Mouse (Mus musculus) forebrain, embryonic 11.5 days (tissue): ENCODE data around the gene Vwce. TPM values are rescaled to one million over a fixed set of nuclear protein-coding genes. Genes with fewer than 3 reads are reported as not detected.

Source experiments
- ATAC-seq: fragments of 200-750 bp; cut with Nextera tagmentation; replicated peaks from 2 replicates; pipeline ENCODE4 v1.8.0; 2017; ENCODE audit warnings: moderate TSS enrichment; ENCODE audit not compliant: low FRiP score
- DNase-seq: peaks from one replicate; pipeline ENCODE4 v3.0.0-alpha.2; 2017; ENCODE audit warnings: low spot score
- H3K27ac ChIP-seq: fragments of 300-500 bp; sonication (generic); 2 replicates; pipeline ENCODE4 v1.5.1; 2014; ENCODE audit warnings: low read depth, low read length
- H3K27me3 ChIP-seq: fragments of 300-500 bp; sonication (generic); 2 replicates; pipeline ENCODE4 v1.6.1; 2014; ENCODE audit warnings: mild to moderate bottlenecking, low read length, mixed read lengths; ENCODE audit not compliant: control insufficient read depth, insufficient read depth
- H3K36me3 ChIP-seq: fragments of 300-500 bp; sonication (generic); 2 replicates; pipeline ENCODE4 v1.6.1; 2014; ENCODE audit warnings: mild to moderate bottlenecking, low read length, moderate library complexity, mixed read lengths; ENCODE audit not compliant: control insufficient read depth, insufficient read depth
- H3K4me1 ChIP-seq: fragments of 300-500 bp; sonication (generic); replicated peaks from 2 replicates; pipeline ENCODE4 v1.6.1; 2014; ENCODE audit warnings: low read length, mixed read lengths; ENCODE audit not compliant: control insufficient read depth, insufficient read depth
- H3K4me2 ChIP-seq: fragments of 300-500 bp; sonication (generic); 2 replicates; pipeline ENCODE4 v1.6.1; 2014; ENCODE audit warnings: low read depth, mild to moderate bottlenecking, low read length, moderate library complexity, mixed read lengths; ENCODE audit not compliant: severe bottlenecking
- H3K4me3 ChIP-seq: fragments of 300-500 bp; sonication (generic); 2 replicates; pipeline ENCODE4 v1.5.1; 2014; ENCODE audit warnings: low read depth, low read length
- H3K9ac ChIP-seq: fragments of 300-500 bp; sonication (generic); 2 replicates; pipeline ENCODE4 v1.6.1; 2014; ENCODE audit warnings: low read length
- H3K9me3 ChIP-seq: fragments of 300-500 bp; sonication (generic); 2 replicates; pipeline ENCODE4 v1.6.1; 2016; ENCODE audit warnings: low read length, mixed read lengths; ENCODE audit not compliant: control insufficient read depth
- WGBS: fragments of 180-500 bp; shearing (Covaris S2); extraction: QIAGEN DNeasy Blood & Tissue Kit; methylation state at CpG from one replicate; pipeline ENCODE4 v1.1.7; 2014; 5-methylcytosine and 5-hydroxymethylcytosine counted together
- polyA plus RNA-seq: library from polyadenylated mRNA; unstranded; fragments of >200 nt; fragmentation: Nextera tagmentation; extraction: Ambion mirVana; gene quantifications from 2 replicates; pipeline ENCODE4 v1.2.1, GENCODE M21; 2014

Gene Vwce
- polyA plus RNA-seq, 1 experiment from 2014 or later: 0.47 TPM

DNA sequence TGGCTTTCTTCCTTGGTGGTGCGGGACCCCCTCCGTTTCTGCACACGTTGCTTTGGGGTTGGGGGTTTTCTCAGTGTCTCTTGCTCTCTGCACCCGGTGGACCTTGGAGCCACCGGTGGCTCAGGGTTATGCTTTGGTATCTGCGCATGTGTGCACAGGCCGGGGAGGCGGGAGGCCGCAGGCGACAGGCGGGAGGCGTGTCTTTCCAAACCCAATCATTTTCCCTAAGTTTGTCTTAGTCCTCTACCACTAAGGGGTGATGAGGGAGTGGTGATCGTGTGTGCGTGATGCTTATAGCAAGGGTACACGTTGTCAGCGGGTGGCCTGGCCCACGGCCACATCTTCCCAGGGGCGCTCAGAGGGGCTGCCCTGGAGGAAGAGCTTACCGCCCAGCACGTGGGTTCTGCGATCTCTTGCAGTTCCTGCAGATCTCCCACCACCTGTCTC is 882 bp downstream of the Vwce start:
- no peak overlapping the region for H3K27ac ChIP-seq

DNA sequence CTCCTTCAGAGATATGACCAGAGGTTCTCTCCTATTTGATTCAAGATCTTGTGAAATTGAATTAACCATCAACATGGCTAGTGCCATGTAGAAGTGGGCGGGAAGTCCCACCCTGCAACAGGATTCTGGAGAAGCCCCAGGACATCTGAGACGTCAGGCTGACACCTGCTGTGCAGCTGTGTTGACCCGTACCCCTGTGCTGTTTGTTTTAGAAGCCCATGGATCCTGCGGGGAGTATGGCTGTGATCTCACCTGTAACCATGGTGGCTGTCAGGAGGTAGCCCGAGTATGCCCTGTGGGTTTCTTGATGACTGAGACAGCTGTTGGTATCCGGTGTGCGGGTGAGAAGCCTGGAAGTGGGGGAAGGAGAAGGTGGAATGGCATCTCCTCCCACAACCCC is 3.8 kb downstream of the Vwce start:
- Histone ChIP-seq H3K36me3 (no peaks in the 10 kb centered on the region), H3K9me3 (no peaks in the 10 kb centered on the region), H3K4me3 (no peak overlapping the region), H3K27me3 (no peaks in the 10 kb centered on the region), H3K4me1 (peaks cover 4% of the 10 kb centered on the region; the same call in 1 of the 2 replicates), H3K27ac (no peak overlapping the region), H3K4me2 (no peak overlapping the region), H3K9ac (no peak overlapping the region)
- ATAC-seq (no peak), DNase-seq (no peak)
- 72% methylated on average over 7 of the region's 7 CpGs for WGBS

More for the DNA sequence above, 882 bp downstream of the Vwce start:
- peaks cover under 1% of the 10 kb centered on the region; the same call in 1 of the 2 replicates for H3K36me3 ChIP-seq
- H3K4me3 ChIP-seq: peak overlapping the region; percentile 34
- DNase-seq (peak; percentile 78), ATAC-seq (peak; percentile 81)
- peaks cover 4% of the 10 kb centered on the region; the same call in 1 of the 2 replicates for H3K4me1 ChIP-seq
- H3K4me2 ChIP-seq: peak overlapping the region; percentile 89
- peak overlapping the region; percentile 60 for H3K9ac ChIP-seq
- 2% methylated on average over 21 of the region's 21 CpGs for WGBS
- no peaks in the 10 kb centered on the region for H3K9me3 ChIP-seq
- H3K27me3 ChIP-seq: no peaks in the 10 kb centered on the region

DNA sequence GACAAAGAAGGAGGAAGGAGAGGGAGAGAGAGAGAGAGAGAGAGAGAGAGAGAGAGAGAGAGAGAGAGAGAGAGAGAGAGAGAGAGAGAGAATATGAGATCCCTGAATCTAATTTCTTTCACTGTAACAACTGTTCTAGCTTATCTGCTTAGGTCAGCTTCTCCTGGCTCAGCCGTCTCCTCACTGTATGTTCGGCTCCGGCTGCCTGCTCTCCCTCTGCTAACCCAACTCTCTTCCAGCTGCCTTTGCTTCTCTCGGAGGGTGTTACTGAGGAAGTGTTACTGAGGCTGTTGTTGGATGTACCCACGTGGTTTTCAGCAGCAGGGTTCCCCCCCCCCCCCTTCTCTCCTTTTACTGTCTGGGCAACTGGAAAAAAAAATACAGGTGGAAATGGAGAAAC is 6.1 kb downstream of the Vwce start:
- Histone ChIP-seq H3K4me1 (no peaks in the 10 kb centered on the region), H3K27ac (no peak overlapping the region), H3K27me3 (no peaks in the 10 kb centered on the region), H3K36me3 (no peaks in the 10 kb centered on the region), H3K9me3 (no peaks in the 10 kb centered on the region), H3K9ac (no peak overlapping the region), H3K4me2 (no peak overlapping the region), H3K4me3 (no peak overlapping the region)
- ATAC-seq (no peak), DNase-seq (no peak)
- WGBS: 30% methylated on average over 5 of the region's 5 CpGs

DNA sequence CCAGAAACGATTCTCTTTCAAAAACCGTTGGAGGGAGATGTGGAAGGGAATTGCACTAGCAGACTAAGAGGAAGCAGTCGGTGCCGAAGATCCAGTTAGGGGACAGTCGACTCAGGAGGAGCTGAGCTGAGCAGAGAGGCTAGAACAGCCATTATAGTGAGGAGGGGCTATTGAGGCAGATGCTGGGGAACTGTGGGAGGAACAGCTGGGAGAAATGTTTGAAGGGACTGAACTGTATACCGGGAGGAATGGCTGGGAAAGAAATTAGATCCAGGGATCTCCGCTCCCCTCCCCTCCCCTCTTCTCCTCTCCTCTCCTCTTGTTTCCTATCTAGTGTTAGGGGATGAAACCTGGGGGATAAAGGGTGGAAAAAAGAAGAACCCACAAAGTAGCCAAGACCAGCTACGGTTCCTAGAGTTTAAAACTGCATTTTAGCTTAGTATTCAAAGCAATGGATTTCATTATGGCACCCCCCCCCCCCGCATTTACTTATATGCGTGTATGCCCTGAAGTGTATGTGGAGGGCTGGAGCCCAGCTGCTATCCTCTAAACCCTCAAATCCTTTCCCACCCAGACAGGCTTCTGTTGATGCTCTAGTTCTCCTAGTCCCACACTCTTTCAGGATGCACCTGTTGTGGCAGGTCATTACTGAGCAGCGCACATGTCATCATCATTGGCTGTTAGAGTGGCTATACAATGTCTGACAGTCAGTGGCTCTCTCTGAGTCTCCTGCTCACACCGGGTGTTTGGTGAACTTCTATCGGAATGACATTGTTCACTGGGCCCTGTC is 6.8 kb downstream of the Vwce start:
- H3K9me3 ChIP-seq: no peaks in the 10 kb centered on the region
- no peak overlapping the region for H3K27ac ChIP-seq
- H3K27me3 ChIP-seq: no peaks in the 10 kb centered on the region
- no peaks in the 10 kb centered on the region for H3K4me1 ChIP-seq
- 51% methylated on average over 13 of the region's 13 CpGs for WGBS
- no peak overlapping the region for H3K4me3 ChIP-seq
- DNase-seq: peak; percentile 45
- no peak for ATAC-seq
- no peaks in the 10 kb centered on the region for H3K36me3 ChIP-seq
- H3K9ac ChIP-seq: no peak overlapping the region
- no peak overlapping the region for H3K4me2 ChIP-seq

DNA sequence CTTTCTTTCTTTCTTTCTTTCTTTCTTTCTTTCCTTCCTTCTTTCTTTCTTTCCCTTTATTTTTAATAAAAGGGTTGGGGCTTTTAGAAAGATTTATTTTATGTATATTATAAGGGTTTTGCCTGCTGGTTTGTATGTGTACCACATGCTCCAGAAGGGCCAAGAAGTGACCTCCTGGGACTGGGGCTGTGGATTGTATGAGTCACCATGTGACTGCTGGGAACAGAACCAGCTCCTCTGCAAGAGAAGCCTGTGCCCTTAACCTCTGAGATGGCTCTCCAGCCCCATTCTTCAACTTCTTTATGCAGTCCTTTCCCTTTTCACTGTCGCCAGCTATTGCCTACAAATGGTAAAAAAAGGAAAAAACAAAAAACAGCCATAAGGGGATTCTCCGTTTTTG is 11.6 kb downstream of the Vwce start:
- Histone ChIP-seq H3K9me3 (no peaks in the 10 kb centered on the region), H3K27ac (no peak overlapping the region), H3K36me3 (no peaks in the 10 kb centered on the region), H3K4me1 (no peaks in the 10 kb centered on the region), H3K4me3 (no peak overlapping the region), H3K27me3 (no peaks in the 10 kb centered on the region), H3K9ac (no peak overlapping the region), H3K4me2 (no peak overlapping the region)
- no peak for ATAC-seq
- WGBS: 95% methylated on average over 2 of the region's 2 CpGs
- no peak for DNase-seq

DNA sequence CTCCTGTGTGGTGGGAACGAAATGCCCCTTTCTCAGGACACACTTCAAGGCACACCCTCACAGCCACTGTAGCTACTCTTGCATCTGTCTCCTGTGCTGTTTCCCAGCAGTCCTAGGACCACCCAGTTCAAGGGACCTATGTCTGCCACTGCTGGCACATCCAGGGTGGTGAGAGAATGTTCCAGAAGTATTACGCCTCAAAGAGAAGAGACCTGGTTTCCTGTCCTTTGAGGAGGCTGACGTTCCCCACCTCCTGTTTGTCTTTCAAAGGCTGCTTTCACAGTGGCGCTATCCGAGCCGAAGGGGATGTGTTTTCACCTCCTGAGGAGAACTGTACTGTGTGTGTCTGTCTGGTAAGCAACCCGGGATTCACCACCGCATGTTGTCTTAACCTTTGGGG is 14.1 kb downstream of the Vwce start:
- H3K27me3 ChIP-seq: no peaks in the 10 kb centered on the region
- no peak overlapping the region for H3K9ac ChIP-seq
- H3K9me3 ChIP-seq: no peaks in the 10 kb centered on the region
- 86% methylated on average over 8 of the region's 8 CpGs for WGBS
- H3K27ac ChIP-seq: no peak overlapping the region
- DNase-seq (no peak), ATAC-seq (no peak)
- no peaks in the 10 kb centered on the region for H3K36me3 ChIP-seq
- H3K4me1 ChIP-seq: no peaks in the 10 kb centered on the region
- H3K4me2 ChIP-seq: no peak overlapping the region
- no peak overlapping the region for H3K4me3 ChIP-seq

DNA sequence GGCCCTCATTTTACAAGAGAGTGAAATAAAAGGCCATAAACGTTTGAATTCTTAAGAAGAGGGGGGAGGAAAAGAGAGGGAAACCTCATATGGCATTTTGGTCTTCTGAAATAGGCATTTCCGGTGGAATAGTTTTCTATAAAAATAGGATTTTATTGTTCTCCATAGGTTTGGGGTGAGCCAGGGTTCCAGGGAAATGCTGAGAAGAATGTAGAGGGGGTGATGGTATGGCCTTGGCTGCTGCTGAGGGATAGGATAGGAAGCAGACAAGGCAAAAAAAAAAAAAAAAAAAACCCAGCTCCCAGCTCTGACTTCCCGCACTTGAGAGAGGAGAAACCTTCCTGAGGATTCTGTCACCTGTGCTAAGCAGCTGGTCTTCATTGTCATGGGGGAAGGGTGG is 22.0 kb downstream of the Vwce start:
- ATAC-seq (no peak), DNase-seq (no peak)
- Histone ChIP-seq H3K9ac (no peak overlapping the region), H3K4me2 (no peak overlapping the region), H3K27me3 (no peaks in the 10 kb centered on the region), H3K36me3 (no peaks in the 10 kb centered on the region), H3K9me3 (no peaks in the 10 kb centered on the region), H3K4me3 (no peak overlapping the region), H3K27ac (no peak overlapping the region), H3K4me1 (no peaks in the 10 kb centered on the region)
- 65% methylated on average over 3 of the region's 3 CpGs for WGBS

DNA sequence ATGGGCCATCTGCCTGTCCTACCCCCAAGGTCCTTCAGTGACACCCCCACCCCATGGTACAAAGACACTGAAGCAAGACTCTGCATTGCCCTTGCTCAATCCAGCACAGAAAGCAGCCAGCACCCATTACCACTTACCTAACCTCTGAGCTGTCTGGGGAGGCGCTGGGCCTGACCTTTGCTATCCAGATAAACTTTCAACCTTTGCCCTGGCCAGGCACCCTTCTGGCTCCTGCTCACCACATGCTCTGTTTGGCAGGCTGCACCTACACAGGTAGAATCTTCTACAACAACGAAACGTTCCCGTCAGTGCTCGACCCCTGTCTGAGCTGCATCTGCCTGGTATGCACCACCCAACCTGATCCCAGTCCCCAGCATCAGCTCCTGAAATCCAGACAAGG is 23.7 kb downstream of the Vwce start:
- Histone ChIP-seq H3K4me1 (no peaks in the 10 kb centered on the region), H3K27me3 (no peaks in the 10 kb centered on the region), H3K36me3 (no peaks in the 10 kb centered on the region), H3K27ac (no peak overlapping the region), H3K4me3 (no peak overlapping the region), H3K4me2 (no peak overlapping the region), H3K9ac (no peak overlapping the region), H3K9me3 (no peaks in the 10 kb centered on the region)
- 92% methylated on average over 5 of the region's 5 CpGs for WGBS
- no peak for ATAC-seq
- DNase-seq: no peak

DNA sequence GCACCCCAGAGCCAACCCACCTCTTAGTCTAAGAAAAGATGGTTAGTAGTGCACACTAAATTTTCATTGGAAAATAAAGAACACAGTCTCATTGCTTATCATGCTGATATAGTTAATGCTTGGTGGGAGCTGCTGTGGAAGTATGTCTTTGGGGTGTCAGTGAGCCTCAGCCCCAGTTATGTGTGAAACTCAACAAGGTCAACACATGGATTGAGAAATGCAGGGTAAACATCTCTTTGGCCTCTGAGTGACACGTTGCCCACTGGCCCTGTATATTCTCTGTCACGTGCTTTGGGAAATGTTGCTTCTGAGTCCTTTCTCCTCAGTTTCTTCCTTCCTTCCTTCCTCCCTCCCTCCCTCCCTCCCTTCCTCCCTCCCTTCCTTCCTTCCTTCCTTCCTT is 24.4 kb downstream of the Vwce start:
- Histone ChIP-seq H3K27ac (no peak overlapping the region), H3K27me3 (no peaks in the 10 kb centered on the region), H3K9ac (no peak overlapping the region), H3K36me3 (no peaks in the 10 kb centered on the region), H3K4me1 (no peaks in the 10 kb centered on the region), H3K4me2 (no peak overlapping the region), H3K9me3 (no peaks in the 10 kb centered on the region), H3K4me3 (no peak overlapping the region)
- ATAC-seq (no peak), DNase-seq (no peak)
- WGBS: 72% methylated on average over 2 of the region's 2 CpGs
